Mouse (Mus musculus) lung, embryonic 15.5 days (tissue): ENCODE data around the gene 4933417A18Rik. TPM values are rescaled to one million over a fixed set of nuclear protein-coding genes. Genes with fewer than 3 reads are reported as not detected.
A peak's percentile ranks its signal among the peaks of the same experiment; 100 is the strongest.
"Not testable (repeated sequence)": the region's sequence is repeated elsewhere in the genome, so short reads cannot be mapped to it uniquely, and the experiment has no call there.

ENCODE experiments used
- ATAC-seq: fragments of 200-750 bp; cut with Nextera tagmentation; 2 replicates; pipeline ENCODE4 v1.8.0; 2017; ENCODE audit warnings: moderate number of reproducible peaks, borderline replicate concordance; ENCODE audit not compliant: low FRiP score, low TSS enrichment; ENCODE audit errors: extremely low read depth
- H3K27ac ChIP-seq: fragments of 300-500 bp; sonication (generic); 2 replicates; pipeline ENCODE4 v1.5.1; 2015; ENCODE audit warnings: moderate library complexity, mild to moderate bottlenecking, inconsistent platforms
- H3K27me3 ChIP-seq: fragments of 300-500 bp; sonication (generic); 2 replicates; pipeline ENCODE4 v1.6.1; 2015; ENCODE audit warnings: inconsistent platforms
- H3K36me3 ChIP-seq: fragments of 300-500 bp; sonication (generic); 2 replicates; pipeline ENCODE4 v1.6.1; 2015; ENCODE audit warnings: inconsistent platforms
- H3K4me1 ChIP-seq: fragments of 300-500 bp; sonication (generic); 2 replicates; pipeline ENCODE4 v1.6.1; 2015; ENCODE audit warnings: inconsistent platforms
- H3K4me2 ChIP-seq: fragments of 300-500 bp; sonication (generic); 2 replicates; pipeline ENCODE4 v1.6.1; 2015; ENCODE audit warnings: inconsistent platforms, mild to moderate bottlenecking, moderate library complexity
- H3K4me3 ChIP-seq: fragments of 300-500 bp; sonication (generic); 2 replicates; pipeline ENCODE4 v1.5.1; 2015; ENCODE audit warnings: mild to moderate bottlenecking, inconsistent platforms
- H3K9ac ChIP-seq: fragments of 300-500 bp; sonication (generic); 2 replicates; pipeline ENCODE4 v1.6.1; 2015; ENCODE audit warnings: inconsistent platforms
- H3K9me3 ChIP-seq: fragments of 300-500 bp; sonication (generic); 2 replicates; pipeline ENCODE4 v1.6.1; 2016; ENCODE audit warnings: inconsistent platforms
- WGBS: fragments of 180-500 bp; shearing (Covaris S2); methylation state at CpG from one replicate; pipeline ENCODE4 v1.1.7; 2015; 5-methylcytosine and 5-hydroxymethylcytosine counted together
- polyA plus RNA-seq: library from polyadenylated mRNA; unstranded; fragments of >200 nt; fragmentation: Nextera tagmentation; extraction: Ambion mirVana; gene quantifications from 2 replicates; pipeline ENCODE4 v1.2.1, GENCODE M21; 2015

4933417A18Rik gene
- polyA plus RNA-seq, 1 experiment from 2014 or later: not detected

GRCm38 (mm10) chr13:34956901-34957300 is 32.7 kb downstream of the 4933417A18Rik start:
- Histone ChIP-seq H3K4me3 (no peak overlapping the region), H3K36me3 (no peaks in the 10 kb centered on the region), H3K9ac (no peak overlapping the region), H3K4me1 (no peaks in the 10 kb centered on the region), H3K4me2 (no peak overlapping the region), H3K27ac (no peak overlapping the region), H3K9me3 (no peaks in the 10 kb centered on the region), H3K27me3 (no peaks in the 10 kb centered on the region)
- no peak for ATAC-seq
- WGBS: 67% methylated on average over 4 of the region's 4 CpGs

- not testable (repeated sequence) for H3K9ac ChIP-seq, H3K4me3 ChIP-seq, ATAC-seq, H3K4me1 ChIP-seq, H3K27me3 ChIP-seq, H3K9me3 ChIP-seq, H3K36me3 ChIP-seq, H3K4me2 ChIP-seq, H3K27ac ChIP-seq
- WGBS: 86% methylated on average over 3 of the region's 3 CpGs
These were observed 33.9 kb downstream of the 4933417A18Rik start for GRCm38 (mm10) chr13:34958158-34958557.

- Histone ChIP-seq H3K36me3 (no peaks in the 10 kb centered on the region), H3K4me3 (no peak overlapping the region), H3K4me1 (peaks cover 12% of the 10 kb centered on the region; the same call in 1 of the 2 replicates), H3K4me2 (no peak overlapping the region), H3K27me3 (peaks cover 15% of the 10 kb centered on the region), H3K27ac (no peak overlapping the region), H3K9me3 (no peaks in the 10 kb centered on the region), H3K9ac (no peak overlapping the region)
- 74% methylated on average over 4 of the region's 4 CpGs for WGBS
- no peak for ATAC-seq
These were observed 37.0 kb downstream of the 4933417A18Rik start for GRCm38 (mm10) chr13:34960996-34961770.

- peak; percentile 79 for ATAC-seq
- H3K36me3 ChIP-seq: no peaks in the 10 kb centered on the region
- WGBS: 1% methylated on average over 32 of the region's 32 CpGs
- H3K27ac ChIP-seq: no peak within 1 kb of the TSS
- peak within 1 kb of the TSS; percentile 42 for H3K4me3 ChIP-seq
- no peaks in the 10 kb centered on the region for H3K9me3 ChIP-seq
- H3K9ac ChIP-seq: peak within 1 kb of the TSS; percentile 26
- peaks cover 17% of the 10 kb centered on the region for H3K27me3 ChIP-seq
- peaks cover 12% of the 10 kb centered on the region; the same call in 1 of the 2 replicates for H3K4me1 ChIP-seq
- peak within 1 kb of the TSS; percentile 65 for H3K4me2 ChIP-seq
These were observed 39.5 kb downstream of the 4933417A18Rik start, which contains the start of gene Eci3 for GRCm38 (mm10) chr13:34963511-34964397. TSS of gene Eci3 (minus strand) at chr13:34963810.

- WGBS: 2% methylated on average over 14 of the region's 14 CpGs
- ATAC-seq: no peak
- Histone ChIP-seq H3K4me2 (peak overlapping the region; percentile 65), H3K27ac (no peak overlapping the region), H3K27me3 (peaks cover 17% of the 10 kb centered on the region), H3K4me1 (peaks cover 12% of the 10 kb centered on the region; the same call in 1 of the 2 replicates), H3K9me3 (no peaks in the 10 kb centered on the region), H3K36me3 (no peaks in the 10 kb centered on the region), H3K4me3 (peak overlapping the region; percentile 42), H3K9ac (no peak overlapping the region)
These were observed 40.2 kb downstream of the 4933417A18Rik start for GRCm38 (mm10) chr13:34964419-34964818.

GRCm38 (mm10) chr13:34964866-34965265 is 40.7 kb downstream of the 4933417A18Rik start:
- Histone ChIP-seq H3K27ac (no peak overlapping the region), H3K4me1 (peaks cover 12% of the 10 kb centered on the region; the same call in 1 of the 2 replicates), H3K9ac (no peak overlapping the region), H3K4me3 (peak overlapping the region; percentile 42), H3K27me3 (peaks cover 17% of the 10 kb centered on the region), H3K9me3 (no peaks in the 10 kb centered on the region), H3K36me3 (no peaks in the 10 kb centered on the region), H3K4me2 (peak overlapping the region; percentile 65)
- WGBS: 8% methylated on average over 5 of the region's 5 CpGs
- ATAC-seq: no peak

- H3K36me3 ChIP-seq, H3K9ac ChIP-seq, H3K4me2 ChIP-seq, H3K4me3 ChIP-seq, H3K9me3 ChIP-seq, H3K27ac ChIP-seq, ATAC-seq: not testable (repeated sequence)
- Histone ChIP-seq H3K27me3 (peaks cover 17% of the 10 kb centered on the region), H3K4me1 (peaks cover 12% of the 10 kb centered on the region; the same call in 1 of the 2 replicates)
- 65% methylated on average over 9 of the region's 9 CpGs for WGBS
These were observed 41.4 kb downstream of the 4933417A18Rik start for GRCm38 (mm10) chr13:34965647-34966046.

GRCm38 (mm10) chr13:34972456-34972855 is 48.2 kb downstream of the 4933417A18Rik start:
- not testable (repeated sequence) for H3K27me3 ChIP-seq, H3K27ac ChIP-seq, H3K9me3 ChIP-seq, H3K4me1 ChIP-seq, H3K4me3 ChIP-seq, H3K4me2 ChIP-seq, ATAC-seq, H3K9ac ChIP-seq
- H3K36me3 ChIP-seq: peaks cover 14% of the 10 kb centered on the region

GRCm38 (mm10) chr13:34973149-34973548 is 48.9 kb downstream of the 4933417A18Rik start:
- no peak overlapping the region for H3K4me2 ChIP-seq
- 26% methylated on average over 1 of the region's 1 CpGs for WGBS
- peaks cover 21% of the 10 kb centered on the region for H3K36me3 ChIP-seq
- no peak overlapping the region for H3K4me3 ChIP-seq
- no peak for ATAC-seq
- no peak overlapping the region for H3K27ac ChIP-seq
- no peak overlapping the region for H3K9ac ChIP-seq
- no peaks in the 10 kb centered on the region for H3K9me3 ChIP-seq
- no peaks in the 10 kb centered on the region for H3K27me3 ChIP-seq
- H3K4me1 ChIP-seq: no peaks in the 10 kb centered on the region

GRCm38 (mm10) chr13:34973770-34974169 is 49.6 kb downstream of the 4933417A18Rik start:
- Histone ChIP-seq H3K27ac (no peak overlapping the region), H3K36me3 (peaks cover 24% of the 10 kb centered on the region), H3K9me3 (no peaks in the 10 kb centered on the region), H3K9ac (no peak overlapping the region), H3K4me3 (no peak overlapping the region), H3K27me3 (no peaks in the 10 kb centered on the region), H3K4me1 (no peaks in the 10 kb centered on the region), H3K4me2 (no peak overlapping the region)
- WGBS: 17% methylated on average over 1 of the region's 1 CpGs
- no peak for ATAC-seq

- H3K4me2 ChIP-seq: no peak overlapping the region
- no peaks in the 10 kb centered on the region for H3K9me3 ChIP-seq
- H3K27me3 ChIP-seq: no peaks in the 10 kb centered on the region
- H3K4me1 ChIP-seq: no peaks in the 10 kb centered on the region
- no peak overlapping the region for H3K27ac ChIP-seq
- H3K36me3 ChIP-seq: peaks cover 46% of the 10 kb centered on the region
- no peak for ATAC-seq
- no peak overlapping the region for H3K9ac ChIP-seq
- 89% methylated on average over 4 of the region's 4 CpGs for WGBS
- no peak overlapping the region for H3K4me3 ChIP-seq
These were observed 51.9 kb downstream of the 4933417A18Rik start for GRCm38 (mm10) chr13:34976116-34976515.

- Histone ChIP-seq H3K4me2 (no peak overlapping the region), H3K27me3 (no peaks in the 10 kb centered on the region), H3K36me3 (peaks cover 53% of the 10 kb centered on the region), H3K4me3 (no peak overlapping the region), H3K4me1 (no peaks in the 10 kb centered on the region), H3K27ac (no peak overlapping the region), H3K9ac (no peak overlapping the region), H3K9me3 (no peaks in the 10 kb centered on the region)
- no peak for ATAC-seq
- 90% methylated on average over 3 of the region's 3 CpGs for WGBS
These were observed 53.2 kb downstream of the 4933417A18Rik start for GRCm38 (mm10) chr13:34977410-34977809.
